Mouse (Mus musculus) lung, postnatal 4 days (tissue): Measurements from ENCODE around the gene Itga1.

Experiments used
- DNase-seq, 2 experiments: peaks; one replicate each; pipeline ENCODE4 v3.0.0; 2021

The Itga1 gene

GRCm38 (mm10) chr13:114984658-114985057 lies 117.1 kb downstream of the Itga1 start:
- no peak for DNase-seq

GRCm38 (mm10) chr13:114983116-114983515 lies 118.6 kb downstream of the Itga1 start:
- no peak for DNase-seq

- DNase-seq, result no peak
These were observed 120.8 kb downstream of the Itga1 start for GRCm38 (mm10) chr13:114980831-114981419.

GRCm38 (mm10) chr13:114974484-114975042 lies 127.2 kb downstream of the Itga1 start:
- no peak for DNase-seq

- DNase-seq, result no peak
These were observed 129.9 kb downstream of the Itga1 start for GRCm38 (mm10) chr13:114971905-114972304.

DNA sequence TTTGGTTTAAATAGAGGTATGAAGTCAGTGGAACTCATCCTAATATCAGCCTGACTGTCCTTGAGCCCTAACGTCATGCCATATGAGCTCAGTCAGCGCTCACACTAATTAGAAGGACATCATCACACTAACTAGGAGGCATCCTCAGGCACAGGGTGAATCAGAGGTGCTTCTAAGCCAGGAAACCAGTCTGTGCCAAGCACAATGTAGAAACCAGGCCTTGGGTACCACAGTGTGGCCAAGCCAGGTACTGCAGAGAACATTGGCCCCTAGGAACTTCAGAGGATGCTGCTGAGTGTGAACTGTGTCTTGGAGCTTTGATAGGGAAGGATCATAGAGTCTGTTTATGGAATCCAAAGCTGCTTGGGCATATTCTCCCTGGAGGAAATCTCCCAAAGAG lies 137.5 kb downstream of the Itga1 start:
- DNase-seq, result peak; percentile 79 to 85

GRCm38 (mm10) chr13:114954516-114954915 lies 147.2 kb downstream of the Itga1 start:
- no peak for DNase-seq

GRCm38 (mm10) chr13:114933541-114933940 lies 168.2 kb downstream of the Itga1 start:
- no peak for DNase-seq

DNA sequence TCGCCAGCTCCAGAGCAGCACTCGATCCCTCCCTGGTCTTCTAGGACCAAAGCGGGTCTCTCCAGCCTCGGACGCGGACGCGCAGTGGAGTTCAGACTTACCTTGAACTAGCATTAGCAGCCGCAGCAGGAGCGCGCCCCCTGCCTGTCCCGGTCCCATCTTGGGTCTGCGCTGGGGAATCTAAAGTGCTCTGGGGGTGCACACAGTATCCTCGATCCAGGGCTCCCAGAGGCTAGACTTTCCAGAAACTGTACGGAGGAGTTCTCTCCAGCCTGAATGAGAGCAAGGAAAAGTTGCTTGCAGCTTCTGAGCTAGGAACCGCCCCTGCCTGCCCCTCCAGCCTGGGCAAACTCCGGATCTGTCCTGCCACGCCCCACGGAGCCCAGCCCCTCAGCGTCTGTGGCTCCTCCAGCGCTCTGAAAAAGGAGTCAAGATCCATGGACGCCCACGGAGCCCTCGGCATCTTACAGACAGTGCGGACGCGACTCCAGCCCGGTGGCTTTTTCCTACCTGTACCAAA lies 169.9 kb downstream of the Itga1 start, which contains the start of gene Itga2:
Gene Itga2 (minus strand): TSS at position 326 of the 520 bp plus-strand sequence.
- peak; percentile 78 to 83 for DNase-seq

GRCm38 (mm10) chr13:114930996-114931649 lies 170.6 kb downstream of the Itga1 start:
- DNase-seq, result peak; percentile 43 to 53

GRCm38 (mm10) chr13:114924785-114925184 lies 177.0 kb downstream of the Itga1 start:
- no peak for DNase-seq

- DNase-seq, result no peak
These were observed 178.4 kb downstream of the Itga1 start for GRCm38 (mm10) chr13:114923331-114923730.

DNA sequence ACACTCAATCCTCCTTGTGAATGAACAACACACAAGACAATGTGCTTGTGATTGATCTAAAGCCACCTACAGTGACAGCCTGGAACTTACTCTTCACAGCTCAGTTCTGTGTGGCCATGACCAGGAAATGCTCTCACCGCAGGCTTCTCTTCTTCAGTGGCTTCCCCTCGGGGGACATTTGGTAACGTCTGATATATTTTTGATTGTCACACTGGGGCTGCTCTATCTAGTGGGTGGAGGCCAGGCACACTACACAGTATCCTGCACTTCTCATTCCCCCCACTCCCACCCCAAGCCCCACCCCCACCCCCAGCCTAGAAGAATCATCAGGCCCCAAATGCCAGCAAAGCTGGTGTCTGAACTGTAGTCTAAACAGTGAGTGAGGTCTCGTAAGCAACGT lies 186.0 kb downstream of the Itga1 start:
- no peak for DNase-seq

DNA sequence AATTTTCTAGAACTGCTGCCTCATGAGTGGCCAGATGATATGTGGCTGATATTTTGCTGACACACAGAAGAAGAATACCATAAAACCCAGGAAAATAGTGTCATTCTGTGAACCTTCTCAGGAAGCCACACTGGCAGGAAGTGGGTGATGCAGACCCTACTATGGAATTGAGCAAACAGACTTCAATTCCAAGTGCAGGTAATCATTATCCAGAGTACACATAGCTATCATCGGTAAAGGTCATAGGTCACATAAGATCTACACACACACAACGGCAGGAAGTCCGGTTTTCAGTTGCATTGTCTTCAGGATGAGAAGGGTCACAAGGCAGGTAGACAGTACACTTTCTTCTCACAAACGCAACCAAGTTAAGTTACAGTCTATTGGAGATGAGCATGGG lies 186.8 kb downstream of the Itga1 start:
- no peak for DNase-seq

DNA sequence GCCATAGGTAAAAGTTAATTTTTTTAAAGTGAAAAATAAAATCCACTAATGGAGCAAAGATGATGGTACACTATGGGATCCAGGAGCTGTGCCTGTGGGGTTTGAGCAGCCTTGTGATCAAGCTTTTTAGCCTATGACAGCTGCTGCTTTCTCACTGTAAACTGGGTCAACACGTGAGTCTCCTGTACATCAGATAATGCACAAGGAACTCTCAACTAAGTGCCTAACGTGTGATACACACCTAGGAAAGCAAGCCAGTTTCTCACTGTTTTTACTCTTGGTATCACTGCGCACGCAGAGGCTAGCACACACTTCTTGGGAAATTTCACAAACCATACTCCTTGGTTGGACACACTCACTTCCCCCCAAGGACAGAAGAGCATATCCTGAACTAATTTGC lies 187.2 kb downstream of the Itga1 start:
- no peak for DNase-seq

DNA sequence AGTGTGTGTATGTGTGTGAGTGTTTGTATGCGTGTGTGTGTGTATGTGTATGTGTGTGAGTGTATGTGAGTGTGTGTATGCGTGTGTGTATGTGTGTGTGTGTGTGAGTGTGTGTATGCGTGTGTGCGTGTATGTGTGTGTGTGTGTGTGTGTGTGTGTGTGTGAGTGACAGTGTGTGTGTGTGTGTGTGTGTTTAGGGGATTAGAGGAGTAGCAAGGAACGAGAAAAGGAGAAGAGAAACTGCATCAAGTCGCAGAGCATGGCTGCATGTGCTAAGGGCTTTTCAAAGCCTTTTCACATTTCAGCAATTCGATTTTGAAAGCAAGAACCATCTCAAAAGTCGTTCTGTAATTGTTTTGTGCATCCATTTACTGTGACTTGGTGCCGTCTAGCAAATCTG lies 191.1 kb downstream of the Itga1 start:
- no peak for DNase-seq

- DNase-seq, result no peak
These were observed 192.2 kb downstream of the Itga1 start for GRCm38 (mm10) chr13:114909514-114909913.

- DNase-seq, result no peak
These were observed 193.9 kb downstream of the Itga1 start for GRCm38 (mm10) chr13:114907876-114908275.
